Mouse (Mus musculus): ENCODE results near the gene Ankrd35. TPM values are rescaled to one million over a fixed set of nuclear protein-coding genes. Genes with fewer than 3 reads are reported as not detected.
"Not testable (repeated sequence)": the region's sequence is repeated elsewhere in the genome, so short reads cannot be mapped to it uniquely, and the experiment has no call there.

Gene Ankrd35
- polyA plus RNA-seq, 1 experiment: 0.67 TPM

GRCm38 (mm10) chr3:96639219-96639618 is 30.7 kb upstream of the Ankrd35 start:
- H3K4me1 ChIP-seq (ENCODE audit: control insufficient read depth, insufficient read depth, low read length): no peaks in the 10 kb centered on the region
- TF ChIP-seq CTCF (IDR thresholded peaks at IDR 0.05; ENCODE audit: borderline replicate concordance, insufficient read depth, low read length) (peak; percentile 37; the same call in 1 of the 2 replicates), POLR2A (IDR thresholded peaks at IDR 0.05; ENCODE audit: low read depth, low read length) (no peak)

GRCm38 (mm10) chr3:96645018-96645649 is 24.8 kb upstream of the Ankrd35 start, which contains the start of gene Itga10:
Itga10 (plus strand) TSS chr3:96645584.
- no peaks in the 10 kb centered on the region for H3K4me1 ChIP-seq (ENCODE audit: control insufficient read depth, insufficient read depth, low read length)
- no peak within 1 kb of the TSS for H3K27ac ChIP-seq (ENCODE audit: insufficient read depth, low read length)
- H3K4me3 ChIP-seq (ENCODE audit: insufficient read depth, low read length): no peak within 1 kb of the TSS
- TF ChIP-seq CTCF (IDR thresholded peaks at IDR 0.05; ENCODE audit: borderline replicate concordance, insufficient read depth, low read length) (0 out of 2 replicates have a peak, but pooled peaks have one; percentile 24), POLR2A (IDR thresholded peaks at IDR 0.05; ENCODE audit: low read depth, low read length) (no peak)

More at GRCm38 (mm10) chr3:96639219-96639618, 30.7 kb upstream of the Ankrd35 start:
- Histone ChIP-seq H3K27ac (ENCODE audit: insufficient read depth, low read length) (no peak overlapping the region), H3K4me3 (ENCODE audit: insufficient read depth, low read length) (no peak overlapping the region)

GRCm38 (mm10) chr3:96647365-96647764 is 22.6 kb upstream of the Ankrd35 start:
- TF ChIP-seq POLR2A (IDR thresholded peaks at IDR 0.05; ENCODE audit: low read depth, low read length): no peak
- no peak for TF ChIP-seq CTCF (IDR thresholded peaks at IDR 0.05; ENCODE audit: borderline replicate concordance, insufficient read depth, low read length)
- H3K4me3 ChIP-seq (ENCODE audit: insufficient read depth, low read length): no peak overlapping the region
- H3K4me1 ChIP-seq (ENCODE audit: control insufficient read depth, insufficient read depth, low read length): peaks cover 3% of the 10 kb centered on the region; the same call in 1 of the 2 replicates
- no peak overlapping the region for H3K27ac ChIP-seq (ENCODE audit: insufficient read depth, low read length)

- no peak overlapping the region for H3K27ac ChIP-seq (ENCODE audit: insufficient read depth, low read length)
- TF ChIP-seq CTCF (IDR thresholded peaks at IDR 0.05; ENCODE audit: borderline replicate concordance, insufficient read depth, low read length) (no peak), POLR2A (IDR thresholded peaks at IDR 0.05; ENCODE audit: low read depth, low read length) (no peak)
- H3K4me3 ChIP-seq (ENCODE audit: insufficient read depth, low read length): no peak overlapping the region
- H3K4me1 ChIP-seq (ENCODE audit: control insufficient read depth, insufficient read depth, low read length): peaks cover 14% of the 10 kb centered on the region
These were observed 9.0 kb upstream of the Ankrd35 start for GRCm38 (mm10) chr3:96660901-96661300.

GRCm38 (mm10) chr3:96662731-96663316 is 7.1 kb upstream of the Ankrd35 start:
- peak overlapping the region; percentile 65 for H3K27ac ChIP-seq (ENCODE audit: insufficient read depth, low read length)
- H3K4me3 ChIP-seq (ENCODE audit: insufficient read depth, low read length): no peak overlapping the region
- TF ChIP-seq CTCF (IDR thresholded peaks at IDR 0.05; ENCODE audit: borderline replicate concordance, insufficient read depth, low read length) (no peak), POLR2A (IDR thresholded peaks at IDR 0.05; ENCODE audit: low read depth, low read length) (no peak)
- H3K4me1 ChIP-seq (ENCODE audit: control insufficient read depth, insufficient read depth, low read length): peaks cover 14% of the 10 kb centered on the region

- peak overlapping the region; percentile 69 for H3K27ac ChIP-seq (ENCODE audit: insufficient read depth, low read length)
- H3K4me1 ChIP-seq (ENCODE audit: control insufficient read depth, insufficient read depth, low read length): peaks cover 14% of the 10 kb centered on the region
- TF ChIP-seq POLR2A (IDR thresholded peaks at IDR 0.05; ENCODE audit: low read depth, low read length) (no peak), CTCF (IDR thresholded peaks at IDR 0.05; ENCODE audit: borderline replicate concordance, insufficient read depth, low read length) (no peak)
- H3K4me3 ChIP-seq (ENCODE audit: insufficient read depth, low read length): no peak overlapping the region
These were observed 6.3 kb upstream of the Ankrd35 start for GRCm38 (mm10) chr3:96663432-96664239.

GRCm38 (mm10) chr3:96665732-96666363 is 4.1 kb upstream of the Ankrd35 start:
- not testable (repeated sequence) for H3K4me3 ChIP-seq (ENCODE audit: insufficient read depth, low read length); H3K27ac ChIP-seq (ENCODE audit: insufficient read depth, low read length)
- peaks cover 12% of the 10 kb centered on the region for H3K4me1 ChIP-seq (ENCODE audit: control insufficient read depth, insufficient read depth, low read length)

- Histone ChIP-seq H3K27ac (ENCODE audit: insufficient read depth, low read length) (no peak overlapping the region), H3K4me1 (ENCODE audit: control insufficient read depth, insufficient read depth, low read length) (peaks cover 12% of the 10 kb centered on the region), H3K4me3 (ENCODE audit: insufficient read depth, low read length) (no peak overlapping the region)
- TF ChIP-seq POLR2A (IDR thresholded peaks at IDR 0.05; ENCODE audit: low read depth, low read length) (no peak), CTCF (IDR thresholded peaks at IDR 0.05; ENCODE audit: borderline replicate concordance, insufficient read depth, low read length) (no peak)
These were observed 3.0 kb upstream of the Ankrd35 start for GRCm38 (mm10) chr3:96666916-96667315.

GRCm38 (mm10) chr3:96667316-96667715 is 2.6 kb upstream of the Ankrd35 start:
- TF ChIP-seq POLR2A (IDR thresholded peaks at IDR 0.05; ENCODE audit: low read depth, low read length): no peak
- TF ChIP-seq CTCF (IDR thresholded peaks at IDR 0.05; ENCODE audit: borderline replicate concordance, insufficient read depth, low read length): peak; percentile 31; the same call in 1 of the 2 replicates

More at GRCm38 (mm10) chr3:96667316-96667715, 2.6 kb upstream of the Ankrd35 start:
- H3K4me3 ChIP-seq (ENCODE audit: insufficient read depth, low read length): no peak overlapping the region
- H3K4me1 ChIP-seq (ENCODE audit: control insufficient read depth, insufficient read depth, low read length): peaks cover 12% of the 10 kb centered on the region
- H3K27ac ChIP-seq (ENCODE audit: insufficient read depth, low read length): no peak overlapping the region
